Mouse (Mus musculus): ENCODE measurements around the gene Lgr6. TPM values are rescaled to one million over a fixed set of nuclear protein-coding genes. Genes with fewer than 3 reads are reported as not detected.

The Lgr6 gene
- polyA plus RNA-seq, 2 experiments, result 3.2 to 8.3 TPM

- ATAC-seq (ENCODE audit: low FRiP score, low read depth) (peak; percentile 28; the same call in 1 of the 2 replicates), DNase-seq (ENCODE audit: low spot score) (no peak)
- H3K4me3 ChIP-seq (replicated peaks; ENCODE audit: low read length), result peak overlapping the region; percentile 58
- H3K36me3 ChIP-seq (ENCODE audit: control insufficient read depth, insufficient read depth, low read length), result peaks cover 1% of the 10 kb centered on the region; the same call in 1 of the 2 replicates
- no peaks in the 10 kb centered on the region for H3K27me3 ChIP-seq (ENCODE audit: control insufficient read depth, insufficient read depth, low read length)
- no peak for TF ChIP-seq POLR2A (IDR thresholded peaks at IDR 0.05; ENCODE audit: borderline replicate concordance, extremely low read depth, insufficient read depth, insufficient read length)
- H3K4me2 ChIP-seq (replicated peaks; ENCODE audit: low read depth, low read length, severe bottlenecking), result peak overlapping the region; percentile 60
- no peaks in the 10 kb centered on the region for H3K9me3 ChIP-seq (ENCODE audit: control insufficient read depth, low read length)
- H3K27ac ChIP-seq (replicated peaks; ENCODE audit: low read depth, low read length), result no peak overlapping the region
- peak overlapping the region; percentile 49 for H3K9ac ChIP-seq (ENCODE audit: low read depth, low read length, severe bottlenecking)
- 0 out of 2 replicates have a peak, but pooled peaks cover 3% of the 10 kb centered on the region for H3K4me1 ChIP-seq (ENCODE audit: control insufficient read depth, insufficient read depth, low read length)
- WGBS, result 3% methylated on average over 11 of the region's 11 CpGs
These were observed 142.3 kb downstream of the Lgr6 start for GRCm38 (mm10) chr1:134962821-134963220.

DNA sequence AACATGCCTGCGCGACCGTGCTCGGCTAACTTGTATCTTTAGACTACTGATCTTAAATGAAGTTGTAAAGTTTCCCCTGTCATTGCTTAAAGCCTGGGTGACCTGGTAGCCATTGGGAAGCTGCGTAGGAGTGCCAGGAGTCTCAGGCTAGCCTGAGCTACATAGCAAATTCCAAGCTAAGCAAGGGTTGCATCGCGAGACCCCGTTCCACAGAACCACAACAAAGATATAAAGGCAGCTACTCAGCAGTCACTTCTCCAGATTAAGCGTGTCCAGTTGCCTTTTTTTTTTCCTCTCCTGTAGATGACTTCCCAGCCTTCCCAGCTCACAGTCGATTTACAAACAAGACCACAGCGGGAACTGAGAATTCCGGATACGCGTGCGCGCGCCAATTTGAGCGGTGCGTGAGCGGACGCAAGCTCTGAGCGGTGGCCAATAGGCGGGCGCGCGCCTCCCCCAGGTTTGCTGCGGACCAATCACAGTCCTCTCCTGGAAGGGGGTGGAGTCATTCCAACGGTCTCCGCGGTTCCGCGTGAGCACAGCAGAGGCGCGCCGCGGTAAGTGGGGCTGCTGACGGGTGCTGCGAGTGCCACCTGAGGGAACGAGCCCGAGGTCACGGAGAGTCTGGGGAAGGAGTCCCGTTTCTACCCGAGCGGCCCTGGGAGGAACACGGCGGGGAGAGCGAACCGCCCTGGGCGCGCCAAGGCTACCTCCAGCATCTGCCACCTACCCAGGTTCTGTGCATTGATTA is 142.8 kb downstream of the Lgr6 start, which contains the start of gene Ube2t:
Gene Ube2t, plus strand, starts transcription at position 513 of the 751 bp plus-strand sequence.
- H3K36me3 ChIP-seq (ENCODE audit: control insufficient read depth, insufficient read depth, low read length), result no peaks in the 10 kb centered on the region
- H3K4me1 ChIP-seq (ENCODE audit: control insufficient read depth, insufficient read depth, low read length), result 0 out of 2 replicates have a peak, but pooled peaks cover 3% of the 10 kb centered on the region
- H3K27ac ChIP-seq (replicated peaks; ENCODE audit: low read depth, low read length), result no peak within 1 kb of the TSS
- H3K4me2 ChIP-seq (replicated peaks; ENCODE audit: low read depth, low read length, severe bottlenecking), result peak within 1 kb of the TSS; percentile 60
- peak within 1 kb of the TSS; percentile 58 for H3K4me3 ChIP-seq (replicated peaks; ENCODE audit: low read length)
- 3% methylated on average over 50 of the region's 50 CpGs for WGBS
- H3K9me3 ChIP-seq (ENCODE audit: control insufficient read depth, low read length), result no peaks in the 10 kb centered on the region
- peak; percentile 81; the same call in 1 of the 2 replicates for TF ChIP-seq POLR2A (IDR thresholded peaks at IDR 0.05; ENCODE audit: borderline replicate concordance, extremely low read depth, insufficient read depth, insufficient read length)
- ATAC-seq (ENCODE audit: low FRiP score, low read depth) (peak; percentile 100), DNase-seq (ENCODE audit: low spot score) (peak; percentile 96)
- H3K27me3 ChIP-seq (ENCODE audit: control insufficient read depth, insufficient read depth, low read length), result no peaks in the 10 kb centered on the region
- H3K9ac ChIP-seq (ENCODE audit: low read depth, low read length, severe bottlenecking), result peak within 1 kb of the TSS; percentile 49

GRCm38 (mm10) chr1:134960634-134961033 is 144.4 kb downstream of the Lgr6 start:
- no peak for TF ChIP-seq POLR2A (IDR thresholded peaks at IDR 0.05; ENCODE audit: borderline replicate concordance, extremely low read depth, insufficient read depth, insufficient read length)
- H3K9me3 ChIP-seq (ENCODE audit: control insufficient read depth, low read length), result no peaks in the 10 kb centered on the region
- H3K27me3 ChIP-seq (ENCODE audit: control insufficient read depth, insufficient read depth, low read length), result no peaks in the 10 kb centered on the region
- H3K4me2 ChIP-seq (replicated peaks; ENCODE audit: low read depth, low read length, severe bottlenecking), result no peak overlapping the region
- DNase-seq (ENCODE audit: low spot score), result no peak
- no peaks in the 10 kb centered on the region for H3K36me3 ChIP-seq (ENCODE audit: control insufficient read depth, insufficient read depth, low read length)
- ATAC-seq (ENCODE audit: low FRiP score, low read depth), result no peak
- H3K27ac ChIP-seq (replicated peaks; ENCODE audit: low read depth, low read length), result no peak overlapping the region
- no peak overlapping the region for H3K9ac ChIP-seq (ENCODE audit: low read depth, low read length, severe bottlenecking)
- no peak overlapping the region for H3K4me3 ChIP-seq (replicated peaks; ENCODE audit: low read length)
- 65% methylated on average over 7 of the region's 7 CpGs for WGBS
- 0 out of 2 replicates have a peak, but pooled peaks cover 3% of the 10 kb centered on the region for H3K4me1 ChIP-seq (ENCODE audit: control insufficient read depth, insufficient read depth, low read length)

- H3K27me3 ChIP-seq (ENCODE audit: control insufficient read depth, insufficient read depth, low read length), result no peaks in the 10 kb centered on the region
- peak; percentile 98 for ATAC-seq (ENCODE audit: low FRiP score, low read depth)
- H3K27ac ChIP-seq (replicated peaks; ENCODE audit: low read depth, low read length), result peak within 1 kb of the TSS; percentile 85
- peak within 1 kb of the TSS; percentile 75 for H3K4me2 ChIP-seq (replicated peaks; ENCODE audit: low read depth, low read length, severe bottlenecking)
- 1% methylated on average over 35 of the region's 39 CpGs for WGBS
- peak; percentile 97; the same call in 1 of the 2 replicates for TF ChIP-seq POLR2A (IDR thresholded peaks at IDR 0.05; ENCODE audit: borderline replicate concordance, extremely low read depth, insufficient read depth, insufficient read length)
- peak within 1 kb of the TSS; percentile 73 for H3K4me3 ChIP-seq (replicated peaks; ENCODE audit: low read length)
- peak within 1 kb of the TSS; percentile 80 for H3K9ac ChIP-seq (ENCODE audit: low read depth, low read length, severe bottlenecking)
- peaks cover 4% of the 10 kb centered on the region; the same call in 1 of the 2 replicates for H3K4me1 ChIP-seq (ENCODE audit: control insufficient read depth, insufficient read depth, low read length)
- no peaks in the 10 kb centered on the region for H3K36me3 ChIP-seq (ENCODE audit: control insufficient read depth, insufficient read depth, low read length)
- peak; percentile 95 for DNase-seq (ENCODE audit: low spot score)
- H3K9me3 ChIP-seq (ENCODE audit: control insufficient read depth, low read length), result no peaks in the 10 kb centered on the region
These were observed 149.4 kb downstream of the Lgr6 start, which contains the start of gene Ppp1r12b for GRCm38 (mm10) chr1:134955637-134956176. TSS of gene Ppp1r12b (minus strand) at chr1:134955942.

GRCm38 (mm10) chr1:134955050-134955636 is 149.9 kb downstream of the Lgr6 start:
- TF ChIP-seq POLR2A (IDR thresholded peaks at IDR 0.05; ENCODE audit: borderline replicate concordance, extremely low read depth, insufficient read depth, insufficient read length), result no peak
- Histone ChIP-seq H3K9ac (ENCODE audit: low read depth, low read length, severe bottlenecking) (peak overlapping the region; percentile 80), H3K4me1 (ENCODE audit: control insufficient read depth, insufficient read depth, low read length) (peaks cover 4% of the 10 kb centered on the region; the same call in 1 of the 2 replicates), H3K4me2 (replicated peaks; ENCODE audit: low read depth, low read length, severe bottlenecking) (peak overlapping the region; percentile 75), H3K27me3 (ENCODE audit: control insufficient read depth, insufficient read depth, low read length) (no peaks in the 10 kb centered on the region), H3K27ac (replicated peaks; ENCODE audit: low read depth, low read length) (peak overlapping the region; percentile 85), H3K4me3 (replicated peaks; ENCODE audit: low read length) (peak overlapping the region; percentile 73), H3K36me3 (ENCODE audit: control insufficient read depth, insufficient read depth, low read length) (no peaks in the 10 kb centered on the region), H3K9me3 (ENCODE audit: control insufficient read depth, low read length) (no peaks in the 10 kb centered on the region)
- 5% methylated on average over 15 of the region's 16 CpGs for WGBS
- ATAC-seq (ENCODE audit: low FRiP score, low read depth) (peak; percentile 8; the same call in 1 of the 2 replicates), DNase-seq (ENCODE audit: low spot score) (no peak)

Data from limb, embryonic 14.5 days (tissue).